Mouse (Mus musculus) adrenal gland, postnatal 10 days (tissue): ENCODE results near the gene Fam178b. TPM values are rescaled to one million over a fixed set of nuclear protein-coding genes. Genes with fewer than 3 reads are reported as not detected.
"Not testable (repeated sequence)": the region's sequence is repeated elsewhere in the genome, so short reads cannot be mapped to it uniquely, and the experiment has no call there.

Source experiments
- DNase-seq: peaks from one replicate; pipeline ENCODE4 v3.0.0; 2021; ENCODE audit warnings: mixed read lengths
- total RNA-seq, 2 experiments: library from RNA; stranded (reverse); gene quantifications; 2 replicates each; pipeline ENCODE4 v1.2.3; 2021

Gene Fam178b
- total RNA-seq, 2 experiments from 2014 or later: 0.72 to 0.82 TPM

DNA sequence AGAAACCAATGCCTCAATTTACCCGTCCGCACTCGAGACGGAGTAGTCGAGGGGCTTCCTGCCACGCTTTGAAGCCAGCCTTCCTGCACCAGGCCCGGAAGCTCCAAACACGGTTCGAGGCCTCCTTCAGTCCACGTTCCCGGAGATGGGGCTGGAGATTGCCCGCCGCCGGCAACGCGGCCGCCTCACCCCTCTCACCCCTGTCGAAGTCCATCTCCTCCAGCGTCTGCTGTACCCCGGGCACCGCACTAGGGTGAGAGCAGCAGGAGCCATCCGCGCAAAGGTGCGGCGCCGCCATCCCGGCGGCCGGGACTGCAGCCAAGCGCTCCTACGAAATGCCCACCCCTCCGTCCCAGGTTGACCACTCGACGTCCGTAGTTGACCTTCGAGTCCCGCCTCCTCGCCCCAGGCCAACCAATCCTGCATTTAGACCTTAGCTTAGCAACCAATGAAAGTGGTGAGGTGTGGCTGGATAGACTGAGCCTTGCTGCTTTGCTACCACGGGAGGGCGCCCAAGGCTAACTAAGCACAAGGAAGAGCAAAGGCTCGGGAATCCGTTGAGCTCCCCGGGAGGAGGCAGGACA, 136.0 kb downstream of the Fam178b start, which contains the start of gene Ankrd39:
Ankrd39 (minus strand) TSS at position 558 of the 584 bp plus-strand sequence.
- DNase-seq: peak; percentile 97

DNA sequence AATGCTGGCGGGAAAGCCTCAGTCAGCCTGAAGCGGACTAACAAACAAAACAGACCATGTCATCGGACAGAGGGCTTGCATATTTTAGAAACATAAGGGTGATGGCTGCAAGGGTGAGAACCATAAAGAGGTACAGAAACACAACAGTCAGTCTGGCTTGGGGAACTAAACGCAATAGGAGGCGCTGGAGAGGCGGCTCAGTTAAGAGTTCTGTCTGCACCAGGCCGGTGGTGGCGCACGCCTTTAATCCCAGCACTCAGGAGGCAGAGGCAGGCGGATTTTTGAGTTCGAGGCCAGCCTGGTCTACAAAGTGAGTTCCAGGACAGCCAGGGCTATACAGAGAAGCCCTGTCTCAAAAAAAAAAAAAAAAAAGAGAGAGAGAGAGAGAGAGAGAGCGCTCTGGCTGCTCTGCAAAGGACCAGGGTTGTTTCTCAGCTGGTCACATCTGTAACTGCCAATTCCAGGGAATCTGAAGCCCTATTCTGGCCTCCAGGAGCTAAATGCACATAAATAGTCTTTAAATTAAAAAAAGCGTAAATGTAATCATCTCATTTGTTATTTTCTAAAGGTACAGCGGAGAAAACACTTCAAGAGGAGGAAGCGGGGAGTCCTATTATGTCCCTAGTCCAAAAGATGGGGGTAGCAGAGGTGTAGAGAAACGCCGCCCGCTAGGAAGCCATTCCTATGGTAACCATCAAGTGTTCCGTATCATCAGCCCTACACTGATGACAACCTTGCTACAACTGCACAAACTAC, 137.0 kb downstream of the Fam178b start:
- DNase-seq: peak; percentile 53

DNA sequence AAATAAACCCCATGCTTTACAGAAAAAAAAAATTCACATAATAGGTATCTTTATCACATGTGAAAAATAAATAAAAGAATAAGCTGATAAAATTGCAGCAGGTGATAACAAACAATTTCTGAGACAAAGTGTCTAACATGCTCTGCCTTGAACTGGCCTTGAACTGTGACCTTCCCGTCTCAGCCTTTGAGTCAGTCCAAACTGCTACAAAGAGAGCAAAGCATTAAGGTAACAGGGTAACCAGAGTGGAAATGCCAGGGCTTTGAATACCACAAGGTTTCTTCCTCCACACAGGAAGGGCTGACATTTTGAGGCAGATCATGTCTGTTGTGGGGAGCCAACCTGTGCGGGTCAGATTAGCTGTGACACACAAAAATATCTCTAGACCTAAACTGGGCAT, 137.6 kb downstream of the Fam178b start:
- no peak for DNase-seq

DNA sequence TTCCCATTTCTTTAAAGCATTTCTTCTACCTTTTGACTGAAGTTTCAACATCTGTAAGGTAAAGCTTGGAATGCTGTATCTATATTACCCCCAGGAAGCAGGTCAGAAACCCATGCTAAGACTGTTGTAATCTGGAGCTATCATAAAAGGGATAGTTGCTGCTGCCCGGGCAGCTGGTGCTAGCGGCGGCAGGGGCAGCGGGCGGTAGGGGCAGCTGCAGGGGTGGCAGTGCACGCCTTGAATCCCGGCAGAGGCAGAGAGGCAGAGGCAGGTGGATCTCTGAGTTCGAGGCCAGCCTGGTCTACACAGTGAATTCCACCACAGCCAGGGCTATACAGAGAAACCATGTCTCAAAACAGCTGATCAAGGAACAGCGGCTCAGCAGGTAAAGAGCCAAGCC, 140.1 kb downstream of the Fam178b start:
- DNase-seq: no peak

DNA sequence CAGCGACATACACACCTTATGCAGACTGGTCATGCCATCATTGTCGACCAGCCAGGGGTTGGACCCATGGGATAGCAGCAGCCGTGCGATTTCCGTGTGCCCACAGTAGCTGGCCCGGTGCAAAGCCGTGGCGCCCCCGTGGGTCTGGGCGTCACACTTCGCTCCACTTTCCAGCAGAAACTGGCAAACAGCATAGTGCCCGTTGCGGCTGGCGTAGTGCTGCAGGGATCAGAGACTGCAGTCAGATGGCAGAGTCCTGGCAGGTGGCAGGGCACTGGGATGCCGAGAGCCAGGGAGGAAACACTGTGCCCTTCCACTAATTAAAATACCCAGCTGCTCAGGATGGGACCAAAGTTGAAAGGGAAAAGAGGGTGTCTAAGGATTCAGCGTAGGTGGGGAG, 141.1 kb downstream of the Fam178b start:
- no peak for DNase-seq

DNA sequence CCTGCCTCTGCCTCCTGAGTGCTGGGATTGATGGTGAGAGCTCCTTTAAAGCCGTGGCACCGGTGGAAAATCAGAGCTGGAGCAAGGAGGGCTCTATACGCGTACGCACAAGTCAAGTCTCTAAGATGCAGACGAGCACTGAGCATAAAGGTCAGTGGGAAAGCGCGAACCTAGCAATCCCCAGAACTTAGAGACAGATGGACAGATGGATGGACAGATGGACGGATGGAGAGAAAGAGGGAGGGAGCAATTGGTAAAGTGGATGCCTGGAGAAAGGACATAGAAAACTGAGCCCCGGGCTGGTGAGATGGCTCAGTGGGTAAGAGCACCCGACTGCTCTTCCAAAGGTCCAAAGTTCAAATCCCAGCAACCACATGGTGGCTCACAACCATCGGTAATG, 142.2 kb downstream of the Fam178b start:
- no peak for DNase-seq

DNA sequence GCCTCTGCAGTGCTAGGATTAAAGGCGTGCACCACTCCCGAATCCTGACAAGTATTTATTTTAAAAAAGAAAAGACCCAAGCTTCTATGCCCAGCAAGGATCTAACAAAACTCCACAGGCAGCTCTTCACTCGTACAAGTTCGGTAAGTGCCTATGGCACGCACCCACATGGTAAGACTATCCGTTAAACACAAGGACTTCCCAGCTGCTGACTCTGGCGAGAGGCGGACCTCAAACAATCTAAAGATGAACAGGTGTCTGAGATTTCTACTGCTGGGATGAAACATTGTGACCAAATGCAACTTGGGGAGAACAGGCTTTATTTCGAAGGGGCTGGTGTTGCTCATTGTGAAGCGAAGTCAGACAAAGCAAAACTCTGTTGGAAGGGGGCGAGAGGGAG, 142.9 kb downstream of the Fam178b start:
- DNase-seq: no peak

DNA sequence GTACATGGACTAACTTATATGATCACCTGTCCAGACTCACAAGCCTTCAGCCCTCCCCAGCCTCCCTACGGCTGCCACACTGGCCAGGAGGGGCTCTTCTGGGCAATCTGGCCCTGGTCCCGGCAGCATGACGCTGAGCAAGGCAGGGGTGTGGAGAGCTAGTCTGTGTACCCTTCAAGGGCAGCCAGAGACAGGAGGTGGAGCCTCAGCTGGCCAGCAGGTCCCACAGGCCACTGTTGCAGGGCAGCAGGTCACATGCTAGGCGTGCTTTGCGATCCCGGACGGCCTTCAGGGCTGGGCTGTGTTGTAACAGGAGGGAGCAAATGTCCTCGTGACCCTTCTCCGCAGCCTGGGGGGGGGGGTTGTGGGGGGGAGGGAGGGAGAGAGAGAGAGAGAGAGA, 143.8 kb downstream of the Fam178b start, which contains the start of gene Gm42417:
Gm42417 (minus strand) TSS at position 244 of the 400 bp plus-strand sequence.
- peak; percentile 93 for DNase-seq

DNA sequence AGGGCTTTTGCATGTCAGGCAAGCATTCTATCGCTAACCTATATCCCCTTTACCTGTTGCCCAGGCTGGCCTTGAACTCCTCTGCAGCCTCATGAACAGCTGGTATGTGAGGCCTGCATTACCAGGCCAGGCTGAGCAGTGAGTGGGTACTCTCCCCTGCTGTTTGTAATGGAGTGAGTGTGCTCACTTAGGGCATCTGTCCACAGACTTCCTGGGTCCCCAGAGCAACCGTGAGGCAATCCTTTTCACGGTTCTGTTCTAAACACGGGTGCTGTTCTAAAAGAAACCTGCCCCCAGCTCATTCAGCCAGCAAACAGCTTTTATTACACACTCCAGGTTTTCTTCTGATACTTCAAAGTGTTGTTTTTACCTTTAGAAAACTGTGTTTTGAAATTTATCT, 144.3 kb downstream of the Fam178b start:
- DNase-seq: no peak

DNA sequence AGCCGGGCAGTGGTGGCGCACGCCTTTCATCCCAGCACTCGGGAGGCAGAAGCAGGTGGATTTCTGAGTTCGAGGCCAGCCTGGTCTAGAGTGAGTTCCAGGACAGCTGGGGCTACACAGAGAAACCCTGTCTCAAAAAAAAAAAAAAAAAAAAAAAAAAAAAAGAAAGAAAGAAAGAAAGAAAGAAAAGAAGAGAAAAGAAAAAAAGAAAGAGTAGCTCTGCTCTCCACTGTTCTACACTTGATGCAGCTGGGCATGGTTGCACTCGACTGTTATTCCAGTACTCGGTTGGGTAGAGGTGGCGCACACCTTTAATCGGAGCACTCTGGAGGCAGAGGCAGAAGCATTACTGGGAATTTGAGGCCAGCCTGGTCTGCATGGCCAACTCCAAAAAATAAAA, 146.2 kb downstream of the Fam178b start, which contains the start of gene Ankrd23:
Ankrd23 (minus strand) TSS at position 101 of the 400 bp plus-strand sequence.
- DNase-seq: not testable (repeated sequence)

DNA sequence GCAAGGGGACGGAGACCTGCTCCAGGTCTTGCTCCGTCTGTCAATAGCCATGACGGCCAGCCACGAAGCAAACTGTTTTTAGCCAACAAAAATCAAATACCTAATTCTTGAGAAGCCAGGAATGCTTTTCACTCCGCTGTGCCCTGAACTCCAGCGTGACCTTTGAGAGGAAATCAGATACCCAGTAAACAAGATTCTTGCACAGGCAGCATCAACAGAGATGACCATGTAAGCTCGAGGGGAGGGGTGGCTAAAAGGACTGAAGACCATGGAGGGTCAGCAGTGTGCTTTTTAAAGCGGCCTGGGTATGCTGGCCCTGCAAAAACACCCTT, 146.6 kb downstream of the Fam178b start:
- no peak for DNase-seq

DNA sequence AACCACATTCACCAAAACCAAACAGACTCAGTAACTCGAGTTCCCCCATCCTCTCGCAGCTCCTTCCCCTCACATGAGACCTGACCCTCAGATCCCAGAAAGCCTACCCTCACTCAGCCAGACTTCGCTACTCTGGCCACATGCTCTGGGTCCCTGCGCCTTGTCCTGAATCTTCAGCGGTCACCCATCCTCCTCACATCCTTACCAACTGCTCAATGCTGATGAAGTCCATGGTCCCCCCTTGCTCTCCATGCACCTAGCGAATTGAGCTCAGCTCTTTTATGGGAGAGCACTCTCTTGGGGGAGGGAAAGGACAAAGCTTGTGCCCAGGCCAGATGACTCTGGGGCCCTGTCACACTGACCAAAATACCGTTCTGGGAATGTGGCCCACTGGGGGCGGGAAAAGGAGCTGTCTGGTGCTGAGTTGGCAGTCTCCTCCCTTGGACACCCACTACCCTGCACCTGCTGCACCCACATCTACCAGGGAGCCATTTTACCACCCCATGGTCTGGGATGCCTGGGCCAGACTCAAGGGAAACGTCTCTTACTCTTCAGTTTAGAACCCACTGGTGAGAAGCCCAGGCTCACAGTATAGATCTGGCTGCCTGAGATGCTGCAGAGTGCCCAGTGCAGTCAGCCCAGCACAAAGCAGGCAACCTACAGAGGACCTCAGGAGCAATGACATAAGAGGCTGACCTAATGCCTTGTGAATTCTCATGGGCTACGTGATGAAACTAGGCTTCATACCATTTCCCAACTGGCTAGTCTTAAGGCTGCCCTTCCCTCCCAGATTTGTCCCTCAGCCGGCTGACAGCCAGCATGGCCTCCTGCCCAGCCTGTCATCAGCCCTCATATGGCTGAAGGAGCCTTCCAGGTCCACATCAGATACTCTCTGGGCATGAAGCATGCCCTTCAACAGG, 147.2 kb downstream of the Fam178b start:
- DNase-seq: peak; percentile 83

DNA sequence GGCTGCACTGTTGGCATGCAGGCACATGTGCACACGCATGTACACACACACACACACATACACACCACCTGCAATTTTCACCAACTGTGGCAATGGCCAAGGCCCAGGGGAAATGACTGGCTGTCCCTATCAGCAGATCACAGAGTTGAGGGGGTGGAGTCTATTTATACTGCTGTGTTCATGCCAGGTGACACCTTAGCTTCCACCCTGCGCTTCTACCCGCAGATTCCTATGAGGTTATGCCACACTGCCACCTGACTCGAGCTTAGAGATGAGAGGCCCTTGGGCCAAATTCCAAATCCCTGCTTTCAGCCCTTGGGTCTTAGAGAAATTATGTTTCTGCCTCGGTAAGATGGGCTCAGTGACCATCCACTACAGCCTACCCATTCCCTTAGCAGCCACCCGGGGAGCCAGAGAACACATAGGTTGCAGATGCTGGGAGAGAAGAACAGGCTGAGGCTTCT, 148.4 kb downstream of the Fam178b start:
- DNase-seq: no peak

DNA sequence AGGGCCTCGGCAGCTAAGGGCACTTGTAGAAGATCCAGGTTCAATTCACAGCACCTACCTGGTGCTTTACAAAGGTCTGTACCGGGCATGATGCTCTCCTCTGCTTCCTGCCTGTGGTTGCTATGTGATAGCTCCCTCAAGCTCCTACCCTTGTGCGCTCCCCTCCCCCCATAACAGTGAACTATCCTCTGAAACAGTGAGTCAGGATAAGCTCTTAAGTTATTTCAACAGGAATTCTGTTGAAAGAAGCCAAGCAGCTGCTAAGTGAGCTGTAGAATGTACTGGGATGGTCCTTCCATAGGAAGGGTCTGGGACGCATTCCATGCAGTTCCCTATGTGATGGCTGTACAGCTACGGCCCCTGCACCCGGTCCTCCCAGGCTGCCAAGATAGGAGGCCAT, 149.4 kb downstream of the Fam178b start:
- no peak for DNase-seq

DNA sequence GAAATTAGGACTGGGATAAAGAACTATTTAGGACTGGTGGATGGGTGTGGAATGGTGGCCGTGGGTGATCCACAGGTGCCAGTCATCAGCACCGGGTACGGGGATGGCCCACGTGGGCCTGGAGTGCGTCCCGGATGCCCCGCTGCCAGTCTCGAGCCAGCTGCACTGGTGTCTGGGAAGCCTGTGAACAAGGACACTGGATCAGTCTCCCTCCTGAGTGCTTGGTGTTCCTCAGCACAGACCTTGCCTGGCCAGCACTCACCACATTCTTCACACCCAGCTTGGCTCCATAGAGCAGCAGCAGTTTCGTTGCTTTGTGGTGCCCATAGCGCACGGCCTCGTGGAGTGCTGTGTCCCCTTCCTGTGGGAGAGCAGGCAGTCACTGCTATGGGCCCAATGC, 151.5 kb downstream of the Fam178b start:
- DNase-seq: no peak

DNA sequence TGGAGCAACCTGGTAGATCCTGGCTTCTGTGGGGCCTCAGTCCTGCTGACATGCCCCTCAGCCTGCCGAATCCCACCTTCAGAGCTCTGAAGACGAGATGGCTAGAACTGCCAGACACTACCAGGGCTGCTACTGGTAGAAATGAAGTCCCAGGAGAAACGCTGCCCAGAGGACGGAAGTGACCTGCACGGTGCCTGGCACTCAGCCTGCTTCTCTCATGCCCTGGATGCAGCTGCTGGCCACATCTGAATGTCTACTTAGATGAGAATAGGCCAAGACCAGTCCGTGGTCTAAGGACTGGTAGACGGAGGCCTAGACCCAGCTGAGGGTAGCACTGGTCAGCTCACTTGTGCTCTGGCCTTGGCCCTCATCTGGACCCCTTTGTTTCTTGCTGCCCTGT, 152.0 kb downstream of the Fam178b start:
- peak; percentile 55 for DNase-seq

DNA sequence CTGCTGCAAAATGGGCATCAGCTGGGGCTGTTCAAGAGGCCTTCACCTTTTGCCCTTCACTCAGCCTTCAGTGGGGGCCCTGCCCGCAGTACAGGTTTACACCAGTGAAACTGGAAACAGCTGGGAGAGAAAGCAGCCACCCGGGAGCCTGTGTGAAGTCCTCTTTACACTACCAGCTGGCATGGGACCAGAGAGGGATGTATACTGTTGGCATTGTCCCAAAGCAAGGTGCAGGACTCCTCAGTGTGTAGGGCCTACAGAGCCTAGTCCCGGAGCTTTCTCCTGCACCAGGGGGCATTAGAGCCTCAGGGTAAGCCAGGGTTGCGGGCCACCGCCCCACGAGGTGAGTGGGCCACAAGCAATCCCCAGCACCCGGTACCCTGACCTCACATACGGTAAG, 152.5 kb downstream of the Fam178b start:
- no peak for DNase-seq

DNA sequence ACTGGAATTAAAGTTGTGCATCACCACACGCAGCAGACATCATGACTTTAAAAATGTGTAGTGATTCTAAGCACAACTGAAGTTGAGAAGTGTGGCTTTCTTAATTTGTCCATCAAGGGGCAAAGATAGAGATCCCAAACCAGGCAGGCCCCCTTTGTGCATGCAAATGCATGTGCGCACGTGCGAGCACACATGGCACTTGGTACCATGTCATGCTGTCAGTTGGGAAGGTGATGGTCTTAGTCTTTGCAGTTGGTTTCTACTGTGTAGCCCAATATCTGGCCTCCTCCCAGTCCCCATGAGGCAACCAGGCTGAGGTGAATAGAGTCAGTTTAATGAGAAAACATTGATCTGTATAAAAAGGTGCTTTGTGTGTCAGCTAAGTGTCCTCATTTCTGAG, 153.1 kb downstream of the Fam178b start:
- DNase-seq: no peak

DNA sequence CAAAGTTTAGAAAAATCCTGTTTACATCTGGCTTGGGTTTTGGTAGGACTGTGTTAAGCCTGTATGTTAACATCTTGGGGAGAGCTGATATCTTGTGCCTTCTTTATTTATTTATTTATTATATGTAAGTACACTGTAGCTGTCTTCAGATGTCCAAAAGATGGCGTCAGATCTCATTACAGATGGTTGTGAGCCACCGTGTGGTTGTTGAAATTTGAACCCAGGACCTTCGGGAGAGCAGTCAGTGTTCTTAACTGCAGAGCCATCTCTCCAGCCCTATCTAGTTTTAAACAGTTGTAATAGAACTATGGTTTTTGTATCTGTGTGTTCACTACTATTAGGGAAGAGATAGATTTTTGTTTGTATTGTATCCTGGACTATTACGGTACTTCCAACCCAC, 153.7 kb downstream of the Fam178b start:
- DNase-seq: no peak

DNA sequence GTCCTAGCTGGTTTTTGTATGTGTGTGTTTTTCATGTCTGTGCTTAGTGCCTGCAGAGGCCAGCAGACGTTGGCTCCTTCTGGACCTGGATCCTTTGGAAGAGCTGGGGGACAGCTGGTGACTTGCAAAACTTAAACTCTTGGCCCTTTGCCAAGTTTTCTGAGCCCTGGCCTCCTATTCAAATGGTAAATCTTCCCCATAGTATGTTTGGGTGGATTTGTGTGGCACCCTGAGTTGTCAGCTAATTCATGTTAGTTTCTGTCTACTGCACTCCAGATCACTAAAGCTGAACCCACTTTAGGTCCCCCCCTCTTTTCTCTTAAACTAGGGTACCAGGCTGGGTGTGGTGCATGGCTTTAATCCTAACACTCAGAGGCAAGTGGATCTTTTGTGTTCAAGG, 154.6 kb downstream of the Fam178b start:
- peak; percentile 50 for DNase-seq

DNA sequence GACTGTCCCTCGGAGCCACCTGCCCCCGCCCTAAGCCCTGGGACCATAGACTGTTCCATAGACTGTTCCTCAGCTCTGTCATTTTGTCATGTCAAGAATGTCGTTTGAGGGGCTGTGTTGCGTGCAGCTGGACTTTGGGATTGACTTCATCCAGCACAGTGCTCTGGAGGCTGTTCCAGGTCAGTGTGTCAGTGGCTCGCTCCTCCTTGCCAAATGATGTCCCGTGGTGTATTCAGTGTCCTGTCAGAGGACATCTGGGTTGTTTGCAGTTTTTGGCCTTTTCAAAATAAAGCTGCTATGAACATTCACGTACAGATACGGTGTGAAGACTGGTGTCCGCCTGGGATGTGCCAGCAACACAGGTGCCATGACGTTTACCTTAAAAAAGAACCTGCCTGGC, 156.1 kb downstream of the Fam178b start:
- DNase-seq: no peak

DNA sequence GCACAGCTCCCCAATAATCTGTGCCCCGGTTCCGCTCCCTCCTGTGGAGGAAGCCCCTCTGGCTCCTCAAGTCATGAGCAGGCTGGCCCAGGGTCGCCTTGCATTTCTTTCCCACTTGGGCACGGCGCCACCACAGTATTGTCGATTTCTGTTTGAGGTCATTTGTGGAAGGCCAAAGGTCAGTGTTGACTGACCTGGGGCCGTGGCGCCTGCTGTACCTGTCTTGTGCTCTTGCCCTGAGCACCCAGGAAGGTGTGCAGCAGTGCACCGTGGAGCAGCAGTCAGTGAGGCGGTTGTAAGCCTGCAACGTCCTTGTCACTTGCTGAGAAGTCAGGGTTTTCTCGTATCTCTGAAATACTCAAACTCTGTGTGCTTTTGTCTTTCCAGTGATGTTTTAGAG, 157.2 kb downstream of the Fam178b start:
- DNase-seq: no peak

DNA sequence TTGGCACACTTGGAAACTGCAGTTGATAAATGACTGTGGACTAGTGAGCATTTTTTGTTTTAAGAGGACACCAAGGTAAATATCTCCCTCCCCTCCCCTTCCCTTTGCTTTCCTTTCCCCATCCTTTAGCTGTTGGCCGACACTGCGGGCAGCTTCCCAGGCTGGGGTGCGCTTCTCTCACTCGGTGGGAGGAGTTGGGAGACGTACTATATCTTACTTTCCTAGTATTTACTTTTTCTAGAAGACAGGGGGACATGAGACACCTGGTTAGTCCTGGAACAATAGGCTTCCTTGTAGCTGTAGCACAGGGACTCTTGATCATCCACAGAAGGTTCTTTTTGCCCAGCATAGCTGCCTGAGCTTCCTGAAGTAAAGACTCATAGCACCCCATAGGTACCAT, 158.9 kb downstream of the Fam178b start:
- no peak for DNase-seq
